Mouse (Mus musculus) thymus, postnatal 36 days (tissue): ENCODE measurements around the gene Amfr.

ENCODE experiments used
- DNase-seq, 2 experiments: peaks; one replicate each; pipeline ENCODE4 v3.0.0; 2022; ENCODE audit warnings: mixed read lengths in 2 of 2

Gene Amfr

GRCm38 (mm10) chr8:93929233-93929632 is 83.4 kb downstream of the Amfr start:
- no peak for DNase-seq

DNA sequence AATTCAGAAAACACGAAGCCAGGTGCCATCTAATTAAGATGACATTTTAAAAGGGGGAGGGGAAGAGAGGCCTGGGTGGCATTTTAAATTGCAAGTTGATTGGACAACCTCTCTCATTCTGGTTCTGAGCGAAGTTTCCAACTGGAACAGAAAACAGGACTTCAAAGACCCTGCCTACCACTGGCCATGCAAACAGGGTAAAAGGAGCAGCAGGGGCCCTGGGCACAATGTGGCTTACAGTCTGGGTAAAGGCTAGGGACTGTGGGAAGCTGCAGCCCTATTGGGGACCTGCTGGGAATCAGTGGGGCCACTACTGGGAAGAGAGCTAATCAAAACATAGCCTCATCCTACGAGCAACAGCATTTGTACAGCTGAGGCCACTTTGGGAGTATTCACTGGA is 87.1 kb downstream of the Amfr start:
- DNase-seq, result no peak

DNA sequence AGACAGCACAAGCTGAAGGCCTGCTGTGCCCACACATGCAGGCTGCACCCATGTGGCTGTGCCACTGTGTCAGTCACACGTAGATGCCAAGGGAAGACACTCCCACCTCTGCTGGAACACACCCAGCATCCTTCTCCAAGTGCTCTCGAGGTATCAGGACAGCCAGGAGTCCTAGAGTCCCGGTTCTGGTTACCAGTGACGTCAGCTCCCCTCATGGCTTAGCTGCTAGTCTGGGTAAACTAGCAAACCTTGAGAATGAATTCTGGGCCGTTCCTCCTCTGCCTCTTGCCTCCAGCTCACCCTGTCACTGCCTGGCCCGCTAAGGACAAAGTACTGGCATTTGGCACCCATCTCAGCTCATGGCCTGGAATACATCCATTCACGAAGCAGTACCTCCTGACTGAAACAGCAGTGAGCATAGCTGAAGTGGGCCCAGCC is 88.7 kb downstream of the Amfr start:
- no peak for DNase-seq
